Mouse (Mus musculus) testis, adult 2 months (tissue): ENCODE measurements at regions not wholly inside any gene's neighbourhood (a gene's known extent, or its start where the extent isn't known, plus 50 kb on each side); places are given as distances from the start of the nearest gene placed in this dataset.

Experiments
- H3K27ac ChIP-seq: fragments of 200-500 bp; 2 replicates; pipeline ENCODE4 v1.5.1; 2012; ENCODE audit warnings: low read depth, low read length; ENCODE audit not compliant: control insufficient read depth, insufficient read depth
- H3K27me3 ChIP-seq: fragments of 200-500 bp; 2 replicates; pipeline ENCODE4 v1.6.1; 2012; ENCODE audit warnings: mild to moderate bottlenecking, low read length, moderate library complexity; ENCODE audit not compliant: control insufficient read depth, insufficient read depth
- H3K36me3 ChIP-seq: fragments of 200-500 bp; 2 replicates; pipeline ENCODE4 v1.6.1; 2012; ENCODE audit warnings: mild to moderate bottlenecking, low read length; ENCODE audit not compliant: control insufficient read depth, insufficient read depth
- H3K4me1 ChIP-seq: fragments of 200-500 bp; 2 replicates; pipeline ENCODE4 v1.6.1; 2012; ENCODE audit warnings: low read length; ENCODE audit not compliant: control insufficient read depth, insufficient read depth
- H3K4me3 ChIP-seq: fragments of 200-500 bp; 2 replicates; pipeline ENCODE4 v1.5.1; 2012; ENCODE audit warnings: low read depth, mild to moderate bottlenecking, low read length, moderate library complexity, mixed read lengths; ENCODE audit not compliant: control insufficient read depth
- CTCF ChIP-seq: fragments of 200-500 bp; IDR thresholded peaks from 2 replicates; pipeline ENCODE4 v1.5.1; 2012; ENCODE audit warnings: low read depth, mild to moderate bottlenecking, inconsistent platforms, low read length, moderate library complexity; ENCODE audit not compliant: control insufficient read depth, insufficient read depth, insufficient replicate concordance
- POLR2A ChIP-seq: fragments of 200-500 bp; IDR thresholded peaks from 2 replicates; pipeline ENCODE4 v1.6.1; 2012; ENCODE audit warnings: low read depth, mild to moderate bottlenecking, inconsistent platforms, low read length, moderate library complexity; ENCODE audit not compliant: control insufficient read depth

GRCm38 (mm10) chr17:88116321-88116720 is 51.2 kb upstream of the Fbxo11 start:
- Histone ChIP-seq H3K4me1 (peaks cover 5% of the 10 kb centered on the region), H3K4me3 (no peak overlapping the region), H3K36me3 (no peaks in the 10 kb centered on the region), H3K27me3 (no peaks in the 10 kb centered on the region), H3K27ac (no peak overlapping the region)
- TF ChIP-seq CTCF (no peak), POLR2A (no peak)

GRCm38 (mm10) chr17:88118714-88119113 is 53.6 kb upstream of the Fbxo11 start:
- TF ChIP-seq CTCF (no peak), POLR2A (no peak)
- H3K4me3 ChIP-seq = no peak overlapping the region
- no peaks in the 10 kb centered on the region for H3K27me3 ChIP-seq
- H3K36me3 ChIP-seq = no peaks in the 10 kb centered on the region
- H3K27ac ChIP-seq = no peak overlapping the region
- H3K4me1 ChIP-seq = peaks cover 2% of the 10 kb centered on the region; the same call in 1 of the 2 replicates

DNA sequence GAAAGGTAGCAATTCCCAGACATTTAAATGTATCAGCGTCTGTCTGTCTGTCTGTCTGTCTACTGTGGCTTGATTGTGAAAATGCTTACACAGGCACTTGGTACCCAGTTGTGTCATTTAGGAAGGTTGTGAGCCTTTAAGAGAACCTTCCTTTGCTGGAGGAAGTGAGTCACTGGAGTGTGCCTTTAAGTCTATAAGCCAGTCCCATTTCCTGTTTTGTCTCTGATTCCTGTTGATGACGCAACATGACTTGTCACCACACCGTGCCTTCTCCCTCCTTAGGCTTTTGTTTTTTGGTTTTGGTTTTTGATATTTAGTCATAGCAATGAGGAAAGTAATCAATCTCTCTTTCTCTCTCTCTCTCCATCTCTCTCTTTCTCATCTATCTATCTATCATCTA is 58.6 kb upstream of the Fbxo11 start:
- Histone ChIP-seq H3K36me3 (no peaks in the 10 kb centered on the region), H3K4me3 (no peak overlapping the region), H3K27ac (no peak overlapping the region), H3K27me3 (no peaks in the 10 kb centered on the region), H3K4me1 (no peaks in the 10 kb centered on the region)
- no peak for TF ChIP-seq CTCF
- TF ChIP-seq POLR2A = no peak

- Histone ChIP-seq H3K36me3 (no peaks in the 10 kb centered on the region), H3K27ac (no peak overlapping the region), H3K4me3 (no peak overlapping the region), H3K27me3 (no peaks in the 10 kb centered on the region), H3K4me1 (no peaks in the 10 kb centered on the region)
- TF ChIP-seq CTCF (no peak), POLR2A (no peak)
These were observed 62.0 kb upstream of the Fbxo11 start for GRCm38 (mm10) chr17:88127126-88127525.

GRCm38 (mm10) chr17:88131297-88131696 is 66.2 kb upstream of the Fbxo11 start:
- no peak for TF ChIP-seq POLR2A
- TF ChIP-seq CTCF = no peak
- no peaks in the 10 kb centered on the region for H3K4me1 ChIP-seq
- no peaks in the 10 kb centered on the region for H3K27me3 ChIP-seq
- no peak overlapping the region for H3K27ac ChIP-seq
- H3K4me3 ChIP-seq = no peak overlapping the region
- no peaks in the 10 kb centered on the region for H3K36me3 ChIP-seq

- no peaks in the 10 kb centered on the region for H3K27me3 ChIP-seq
- no peak overlapping the region for H3K27ac ChIP-seq
- no peaks in the 10 kb centered on the region for H3K4me1 ChIP-seq
- H3K4me3 ChIP-seq = no peak overlapping the region
- TF ChIP-seq POLR2A (no peak), CTCF (no peak)
- H3K36me3 ChIP-seq = no peaks in the 10 kb centered on the region
These were observed 66.9 kb upstream of the Fbxo11 start for GRCm38 (mm10) chr17:88131980-88132379.

DNA sequence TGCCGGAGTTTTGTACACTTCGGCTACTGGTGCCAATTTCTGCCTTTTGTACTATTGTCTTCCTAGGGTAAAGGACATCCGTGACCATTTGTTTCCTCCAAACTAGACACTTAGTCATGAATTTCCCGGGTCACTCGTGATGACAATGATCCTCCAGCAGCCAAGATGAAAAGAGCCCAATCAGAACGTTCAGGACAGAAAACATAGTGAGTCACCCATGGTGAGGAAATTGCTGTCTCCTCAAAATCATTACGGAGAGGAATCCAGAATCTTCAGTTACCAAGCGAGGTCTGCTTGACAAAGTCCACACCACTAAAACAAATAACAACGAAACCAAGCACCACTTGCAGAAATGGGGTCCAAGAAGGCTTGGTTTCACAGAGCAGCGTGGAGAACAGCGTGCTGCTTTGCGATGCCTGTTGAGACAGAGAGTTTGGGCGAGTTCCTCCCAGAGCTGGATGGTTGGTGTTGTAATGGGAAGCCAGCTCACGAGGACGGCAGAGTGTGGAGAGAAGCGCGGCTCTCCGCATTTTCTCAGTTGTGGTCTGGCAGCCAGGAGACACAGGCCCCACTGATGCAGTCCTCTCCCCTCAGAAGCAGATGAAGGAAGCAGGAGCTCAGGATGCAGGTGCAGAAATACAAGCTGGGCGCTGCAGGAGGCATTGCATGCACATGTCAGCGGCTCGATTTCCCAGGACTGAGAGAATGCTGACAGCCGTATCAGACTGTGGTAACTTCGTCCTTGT is 67.7 kb upstream of the Fbxo11 start:
- Histone ChIP-seq H3K27me3 (no peaks in the 10 kb centered on the region), H3K4me3 (no peak overlapping the region), H3K36me3 (no peaks in the 10 kb centered on the region), H3K4me1 (no peaks in the 10 kb centered on the region), H3K27ac (no peak overlapping the region)
- TF ChIP-seq POLR2A (no peak), CTCF (no peak)
